Mouse (Mus musculus) forebrain, embryonic 11.5 days (tissue): ENCODE measurements around the gene Tmem136. TPM values are rescaled to one million over a fixed set of nuclear protein-coding genes. Genes with fewer than 3 reads are reported as not detected.
A peak's percentile ranks its signal among the peaks of the same experiment; 100 is the strongest.

Experiments
- ATAC-seq: fragments of 200-750 bp; cut with Nextera tagmentation; replicated peaks from 2 replicates; pipeline ENCODE4 v1.8.0; 2017; ENCODE audit warnings: moderate TSS enrichment; ENCODE audit not compliant: low FRiP score
- DNase-seq: peaks from one replicate; pipeline ENCODE4 v3.0.0-alpha.2; 2017; ENCODE audit warnings: low spot score
- H3K27ac ChIP-seq: fragments of 300-500 bp; sonication (generic); 2 replicates; pipeline ENCODE4 v1.5.1; 2014; ENCODE audit warnings: low read depth, low read length
- H3K27me3 ChIP-seq: fragments of 300-500 bp; sonication (generic); 2 replicates; pipeline ENCODE4 v1.6.1; 2014; ENCODE audit warnings: mild to moderate bottlenecking, low read length, mixed read lengths; ENCODE audit not compliant: control insufficient read depth, insufficient read depth
- H3K36me3 ChIP-seq: fragments of 300-500 bp; sonication (generic); 2 replicates; pipeline ENCODE4 v1.6.1; 2014; ENCODE audit warnings: mild to moderate bottlenecking, low read length, moderate library complexity, mixed read lengths; ENCODE audit not compliant: control insufficient read depth, insufficient read depth
- H3K4me1 ChIP-seq: fragments of 300-500 bp; sonication (generic); replicated peaks from 2 replicates; pipeline ENCODE4 v1.6.1; 2014; ENCODE audit warnings: low read length, mixed read lengths; ENCODE audit not compliant: control insufficient read depth, insufficient read depth
- H3K4me2 ChIP-seq: fragments of 300-500 bp; sonication (generic); 2 replicates; pipeline ENCODE4 v1.6.1; 2014; ENCODE audit warnings: low read depth, mild to moderate bottlenecking, low read length, moderate library complexity, mixed read lengths; ENCODE audit not compliant: severe bottlenecking
- H3K4me3 ChIP-seq: fragments of 300-500 bp; sonication (generic); 2 replicates; pipeline ENCODE4 v1.5.1; 2014; ENCODE audit warnings: low read depth, low read length
- H3K9ac ChIP-seq: fragments of 300-500 bp; sonication (generic); 2 replicates; pipeline ENCODE4 v1.6.1; 2014; ENCODE audit warnings: low read length
- H3K9me3 ChIP-seq: fragments of 300-500 bp; sonication (generic); 2 replicates; pipeline ENCODE4 v1.6.1; 2016; ENCODE audit warnings: low read length, mixed read lengths; ENCODE audit not compliant: control insufficient read depth
- WGBS: fragments of 180-500 bp; shearing (Covaris S2); extraction: QIAGEN DNeasy Blood & Tissue Kit; methylation state at CpG from one replicate; pipeline ENCODE4 v1.1.7; 2014; 5-methylcytosine and 5-hydroxymethylcytosine counted together
- polyA plus RNA-seq: library from polyadenylated mRNA; unstranded; fragments of >200 nt; fragmentation: Nextera tagmentation; extraction: Ambion mirVana; gene quantifications from 2 replicates; pipeline ENCODE4 v1.2.1, GENCODE M21; 2014

Gene Tmem136
- polyA plus RNA-seq, 1 experiment from 2014 or later, result 13.5 TPM

GRCm38 (mm10) chr9:43106426-43107186, 9.8 kb downstream of the Tmem136 start:
- H3K9ac ChIP-seq, result peak overlapping the region; percentile 91
- no peaks in the 10 kb centered on the region; the same call in 1 of the 2 replicates for H3K4me1 ChIP-seq
- no peaks in the 10 kb centered on the region; the same call in 1 of the 2 replicates for H3K36me3 ChIP-seq
- peak overlapping the region; percentile 89 for H3K4me3 ChIP-seq
- DNase-seq (peak; percentile 62), ATAC-seq (peak; percentile 34)
- H3K27me3 ChIP-seq, result no peaks in the 10 kb centered on the region
- WGBS, result 25% methylated on average over 22 of the region's 22 CpGs
- no peak overlapping the region for H3K27ac ChIP-seq
- no peaks in the 10 kb centered on the region for H3K9me3 ChIP-seq
- H3K4me2 ChIP-seq, result peak overlapping the region; percentile 61

GRCm38 (mm10) chr9:43105664-43106361, 10.6 kb downstream of the Tmem136 start:
- WGBS, result under 1% methylated on average over 84 of the region's 91 CpGs
- Histone ChIP-seq H3K36me3 (no peaks in the 10 kb centered on the region), H3K9me3 (no peaks in the 10 kb centered on the region), H3K27ac (peak overlapping the region; percentile 73), H3K27me3 (no peaks in the 10 kb centered on the region), H3K4me3 (peak overlapping the region; percentile 89), H3K9ac (peak overlapping the region; percentile 91), H3K4me1 (no peaks in the 10 kb centered on the region; the same call in 1 of the 2 replicates), H3K4me2 (peak overlapping the region; percentile 61)
- DNase-seq, result peak; percentile 96
- peak; percentile 87 for ATAC-seq

GRCm38 (mm10) chr9:43104873-43105663, 11.3 kb downstream of the Tmem136 start:
- H3K4me2 ChIP-seq, result peak overlapping the region; percentile 61
- ATAC-seq (peak; percentile 31; the same call in 1 of the 2 replicates), DNase-seq (no peak)
- no peaks in the 10 kb centered on the region for H3K36me3 ChIP-seq
- WGBS, result under 1% methylated on average over 40 of the region's 40 CpGs
- no peaks in the 10 kb centered on the region; the same call in 1 of the 2 replicates for H3K4me1 ChIP-seq
- H3K27ac ChIP-seq, result peak overlapping the region; percentile 73
- peak overlapping the region; percentile 91 for H3K9ac ChIP-seq
- H3K9me3 ChIP-seq, result no peaks in the 10 kb centered on the region
- H3K4me3 ChIP-seq, result peak overlapping the region; percentile 89
- H3K27me3 ChIP-seq, result no peaks in the 10 kb centered on the region

- Histone ChIP-seq H3K4me1 (no peaks in the 10 kb centered on the region; the same call in 1 of the 2 replicates), H3K9ac (peak overlapping the region; percentile 91), H3K4me3 (peak overlapping the region; percentile 89), H3K9me3 (no peaks in the 10 kb centered on the region), H3K27ac (no peak overlapping the region), H3K36me3 (no peaks in the 10 kb centered on the region), H3K27me3 (no peaks in the 10 kb centered on the region), H3K4me2 (peak overlapping the region; percentile 61)
- WGBS, result 9% methylated on average over 4 of the region's 4 CpGs
- DNase-seq, result no peak
- no peak for ATAC-seq
Observed at GRCm38 (mm10) chr9:43104526-43104872, 11.9 kb downstream of the Tmem136 start.

- peak overlapping the region; percentile 89; the same call in 1 of the 2 replicates for H3K4me3 ChIP-seq
- no peaks in the 10 kb centered on the region for H3K36me3 ChIP-seq
- peak overlapping the region; percentile 61 for H3K4me2 ChIP-seq
- ATAC-seq, result no peak
- H3K27me3 ChIP-seq, result no peaks in the 10 kb centered on the region
- no peaks in the 10 kb centered on the region for H3K9me3 ChIP-seq
- no peak overlapping the region for H3K9ac ChIP-seq
- DNase-seq, result no peak
- 35% methylated on average over 4 of the region's 4 CpGs for WGBS
- no peak overlapping the region for H3K27ac ChIP-seq
- H3K4me1 ChIP-seq, result no peaks in the 10 kb centered on the region; the same call in 1 of the 2 replicates
Observed at GRCm38 (mm10) chr9:43103675-43104299, 12.6 kb downstream of the Tmem136 start.

- Histone ChIP-seq H3K27me3 (no peaks in the 10 kb centered on the region), H3K4me2 (peak overlapping the region; percentile 12; the same call in 1 of the 2 replicates), H3K9ac (no peak overlapping the region), H3K4me1 (no peaks in the 10 kb centered on the region; the same call in 1 of the 2 replicates), H3K4me3 (no peak overlapping the region), H3K27ac (no peak overlapping the region), H3K36me3 (no peaks in the 10 kb centered on the region), H3K9me3 (no peaks in the 10 kb centered on the region)
- WGBS, result 91% methylated on average over 2 of the region's 2 CpGs
- ATAC-seq (no peak), DNase-seq (no peak)
Observed at GRCm38 (mm10) chr9:43102931-43103330, 13.4 kb downstream of the Tmem136 start.

- no peak overlapping the region for H3K9ac ChIP-seq
- H3K4me2 ChIP-seq, result no peak overlapping the region
- DNase-seq (no peak), ATAC-seq (no peak)
- WGBS, result 77% methylated on average over 8 of the region's 8 CpGs
- no peak overlapping the region; the same call in 1 of the 2 replicates for H3K4me3 ChIP-seq
- H3K4me1 ChIP-seq, result no peaks in the 10 kb centered on the region; the same call in 1 of the 2 replicates
- H3K27ac ChIP-seq, result no peak overlapping the region
- H3K36me3 ChIP-seq, result no peaks in the 10 kb centered on the region
- no peaks in the 10 kb centered on the region for H3K9me3 ChIP-seq
- H3K27me3 ChIP-seq, result no peaks in the 10 kb centered on the region
Observed at GRCm38 (mm10) chr9:43101936-43102595, 14.3 kb downstream of the Tmem136 start.
